Mouse (Mus musculus): ENCODE measurements around the gene Cisd3. TPM values are rescaled to one million over a fixed set of nuclear protein-coding genes. Genes with fewer than 3 reads are reported as not detected.

Cisd3 gene
- polyA plus RNA-seq, 1 experiment from 2014 or later = 14.7 TPM

GRCm38 (mm10) chr11:97677842-97678241, 7.8 kb upstream of the Cisd3 start:
- Histone ChIP-seq H3K27ac (no peak overlapping the region), H3K4me2 (no peak overlapping the region), H3K27me3 (replicated peaks) (0 out of 2 replicates have a peak, but pooled peaks cover 9% of the 10 kb centered on the region), H3K4me3 (no peak overlapping the region), H3K4me1 (no peaks in the 10 kb centered on the region), H3K9ac (no peak overlapping the region), H3K9me3 (replicated peaks) (no peaks in the 10 kb centered on the region), H3K36me3 (peaks cover 36% of the 10 kb centered on the region)
- 59% methylated on average over 8 of the region's 8 CpGs for WGBS (ENCODE audit: insufficient replicate concordance)
- ATAC-seq = no peak

- WGBS (ENCODE audit: insufficient replicate concordance) = 74% methylated on average over 15 of the region's 15 CpGs
- Histone ChIP-seq H3K9me3 (replicated peaks) (no peaks in the 10 kb centered on the region), H3K27me3 (replicated peaks) (peaks cover 12% of the 10 kb centered on the region; the same call in 1 of the 2 replicates), H3K4me1 (no peaks in the 10 kb centered on the region), H3K36me3 (peaks cover 33% of the 10 kb centered on the region), H3K27ac (no peak overlapping the region), H3K4me2 (no peak overlapping the region), H3K4me3 (no peak overlapping the region), H3K9ac (no peak overlapping the region)
- no peak for ATAC-seq
These were observed 7.3 kb upstream of the Cisd3 start for GRCm38 (mm10) chr11:97678301-97678700.

GRCm38 (mm10) chr11:97680430-97680829, 5.2 kb upstream of the Cisd3 start:
- no peak for ATAC-seq
- 85% methylated on average over 12 of the region's 12 CpGs for WGBS (ENCODE audit: insufficient replicate concordance)
- Histone ChIP-seq H3K4me2 (no peak overlapping the region), H3K9me3 (replicated peaks) (no peaks in the 10 kb centered on the region), H3K27me3 (replicated peaks) (peaks cover 32% of the 10 kb centered on the region), H3K36me3 (peaks cover 20% of the 10 kb centered on the region), H3K4me3 (no peak overlapping the region), H3K27ac (no peak overlapping the region), H3K4me1 (peaks cover 14% of the 10 kb centered on the region), H3K9ac (no peak overlapping the region)

GRCm38 (mm10) chr11:97682504-97683055, 3.0 kb upstream of the Cisd3 start:
- peaks cover 31% of the 10 kb centered on the region for H3K4me1 ChIP-seq
- peaks cover 40% of the 10 kb centered on the region for H3K27me3 ChIP-seq (replicated peaks)
- 67% methylated on average over 6 of the region's 6 CpGs for WGBS (ENCODE audit: insufficient replicate concordance)
- H3K27ac ChIP-seq = no peak overlapping the region
- H3K36me3 ChIP-seq = peaks cover 13% of the 10 kb centered on the region
- H3K4me2 ChIP-seq = no peak overlapping the region
- no peak for ATAC-seq
- H3K9me3 ChIP-seq (replicated peaks) = no peaks in the 10 kb centered on the region
- H3K4me3 ChIP-seq = no peak overlapping the region
- H3K9ac ChIP-seq = no peak overlapping the region

GRCm38 (mm10) chr11:97684063-97684680, 1.5 kb upstream of the Cisd3 start:
- peaks cover 40% of the 10 kb centered on the region for H3K27me3 ChIP-seq (replicated peaks)
- no peak overlapping the region for H3K4me3 ChIP-seq
- H3K4me1 ChIP-seq = peaks cover 31% of the 10 kb centered on the region
- ATAC-seq = no peak
- H3K27ac ChIP-seq = no peak overlapping the region
- no peaks in the 10 kb centered on the region for H3K9me3 ChIP-seq (replicated peaks)
- H3K9ac ChIP-seq = no peak overlapping the region
- no peak overlapping the region for H3K4me2 ChIP-seq
- 43% methylated on average over 6 of the region's 6 CpGs for WGBS (ENCODE audit: insufficient replicate concordance)
- peaks cover 12% of the 10 kb centered on the region for H3K36me3 ChIP-seq

GRCm38 (mm10) chr11:97684766-97685165, 860 bp upstream of the Cisd3 start:
- Histone ChIP-seq H3K27me3 (replicated peaks) (peaks cover 40% of the 10 kb centered on the region), H3K4me1 (peaks cover 31% of the 10 kb centered on the region), H3K9me3 (replicated peaks) (no peaks in the 10 kb centered on the region), H3K4me3 (no peak overlapping the region), H3K4me2 (no peak overlapping the region), H3K36me3 (peaks cover 9% of the 10 kb centered on the region), H3K9ac (no peak overlapping the region), H3K27ac (no peak overlapping the region)
- ATAC-seq = no peak
- 57% methylated on average over 7 of the region's 7 CpGs for WGBS (ENCODE audit: insufficient replicate concordance)

- H3K36me3 ChIP-seq = peaks cover 14% of the 10 kb centered on the region
- peak overlapping the region; percentile 74 for H3K4me2 ChIP-seq
- peaks cover 31% of the 10 kb centered on the region for H3K4me1 ChIP-seq
- peak overlapping the region; percentile 45 for H3K4me3 ChIP-seq
- 63% methylated on average over 11 of the region's 11 CpGs for WGBS (ENCODE audit: insufficient replicate concordance)
- H3K27me3 ChIP-seq (replicated peaks) = peaks cover 40% of the 10 kb centered on the region
- H3K9ac ChIP-seq = peak overlapping the region; percentile 44; the same call in 1 of the 2 replicates
- no peak overlapping the region for H3K27ac ChIP-seq
- ATAC-seq = no peak
- H3K9me3 ChIP-seq (replicated peaks) = no peaks in the 10 kb centered on the region
These were observed 789 bp downstream of the Cisd3 start for GRCm38 (mm10) chr11:97686322-97686908.

- no peak overlapping the region for H3K9ac ChIP-seq
These were observed 1.4 kb downstream of the Cisd3 start for GRCm38 (mm10) chr11:97687061-97687460.

GRCm38 (mm10) chr11:97689861-97690260, 4.2 kb downstream of the Cisd3 start:
- WGBS (ENCODE audit: insufficient replicate concordance) = 24% methylated on average over 10 of the region's 10 CpGs
- Histone ChIP-seq H3K4me1 (peaks cover 26% of the 10 kb centered on the region), H3K4me3 (no peak overlapping the region), H3K9me3 (replicated peaks) (no peaks in the 10 kb centered on the region), H3K27ac (no peak overlapping the region), H3K36me3 (peaks cover 23% of the 10 kb centered on the region), H3K27me3 (replicated peaks) (peaks cover 23% of the 10 kb centered on the region), H3K4me2 (no peak overlapping the region), H3K9ac (no peak overlapping the region)
- ATAC-seq = no peak

More at GRCm38 (mm10) chr11:97687061-97687460, 1.4 kb downstream of the Cisd3 start:
- Histone ChIP-seq H3K4me1 (peaks cover 31% of the 10 kb centered on the region), H3K4me2 (no peak overlapping the region; the same call in 1 of the 2 replicates), H3K36me3 (peaks cover 21% of the 10 kb centered on the region), H3K27ac (no peak overlapping the region), H3K27me3 (replicated peaks) (peaks cover 40% of the 10 kb centered on the region), H3K9me3 (replicated peaks) (no peaks in the 10 kb centered on the region), H3K4me3 (no peak overlapping the region)
- ATAC-seq = no peak
- 88% methylated on average over 3 of the region's 3 CpGs for WGBS (ENCODE audit: insufficient replicate concordance)

GRCm38 (mm10) chr11:97694435-97694834, 8.8 kb downstream of the Cisd3 start:
- 76% methylated on average over 4 of the region's 4 CpGs for WGBS (ENCODE audit: insufficient replicate concordance)
- H3K9me3 ChIP-seq (replicated peaks) = no peaks in the 10 kb centered on the region
- H3K4me3 ChIP-seq = no peak overlapping the region
- H3K27me3 ChIP-seq (replicated peaks) = peaks cover 29% of the 10 kb centered on the region
- no peak overlapping the region for H3K27ac ChIP-seq
- ATAC-seq = no peak
- H3K4me2 ChIP-seq = no peak overlapping the region
- H3K9ac ChIP-seq = no peak overlapping the region
- peaks cover 19% of the 10 kb centered on the region for H3K36me3 ChIP-seq
- H3K4me1 ChIP-seq = peaks cover 45% of the 10 kb centered on the region

- H3K9me3 ChIP-seq (replicated peaks) = no peaks in the 10 kb centered on the region
- H3K9ac ChIP-seq = no peak overlapping the region
- no peak overlapping the region for H3K4me2 ChIP-seq
- no peak overlapping the region for H3K4me3 ChIP-seq
- 82% methylated on average over 17 of the region's 17 CpGs for WGBS (ENCODE audit: insufficient replicate concordance)
- ATAC-seq = no peak
- H3K36me3 ChIP-seq = peaks cover 19% of the 10 kb centered on the region
- no peak overlapping the region for H3K27ac ChIP-seq
- peaks cover 36% of the 10 kb centered on the region for H3K27me3 ChIP-seq (replicated peaks)
- H3K4me1 ChIP-seq = peaks cover 51% of the 10 kb centered on the region
These were observed 9.5 kb downstream of the Cisd3 start for GRCm38 (mm10) chr11:97694921-97695711.

Data from liver, embryonic 12.5 days (tissue).